Mouse (Mus musculus): ENCODE data around the gene Nrap. TPM values are rescaled to one million over a fixed set of nuclear protein-coding genes. Genes with fewer than 3 reads are reported as not detected.
"Not testable (repeated sequence)": the region's sequence is repeated elsewhere in the genome, so short reads cannot be mapped to it uniquely, and the experiment has no call there.

Nrap gene
- polyA plus RNA-seq, 1 experiment from 2014 or later = 49.4 TPM

DNA sequence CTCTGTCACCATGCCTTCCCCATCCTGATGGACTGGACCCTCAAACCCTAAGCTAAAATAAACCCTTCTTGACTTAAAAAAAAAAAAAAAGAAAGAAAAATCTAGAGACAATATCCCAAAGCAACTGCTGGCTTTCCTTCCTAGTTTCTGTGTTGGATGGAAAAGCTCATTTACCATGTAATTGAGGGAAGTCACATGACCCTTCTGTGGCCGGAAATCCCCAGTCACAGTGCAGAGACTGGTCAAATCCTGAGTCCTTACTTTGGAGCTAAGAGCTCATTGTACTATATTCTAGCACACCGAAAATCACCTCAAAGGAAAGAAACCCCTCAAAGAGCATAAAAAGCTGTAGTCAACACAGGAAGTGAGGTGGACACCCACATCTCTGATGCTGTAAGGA lies 30.9 kb downstream of the Nrap start:
- Histone ChIP-seq H3K4me1 (ENCODE audit: control insufficient read depth, insufficient read depth, low read length) (peaks cover 20% of the 10 kb centered on the region), H3K27ac (ENCODE audit: low read length) (no peak overlapping the region), H3K27me3 (ENCODE audit: control insufficient read depth, insufficient read depth, low read length) (no peaks in the 10 kb centered on the region), H3K9ac (ENCODE audit: low read length) (no peak overlapping the region), H3K9me3 (replicated peaks; ENCODE audit: control insufficient read depth, low read length) (no peaks in the 10 kb centered on the region), H3K4me3 (ENCODE audit: low read length) (no peak overlapping the region), H3K4me2 (ENCODE audit: low read depth, low read length) (no peak overlapping the region), H3K36me3 (ENCODE audit: control insufficient read depth, insufficient read depth) (peaks cover 27% of the 10 kb centered on the region)
- no peak for ATAC-seq (replicated peaks; ENCODE audit: extremely low read depth, insufficient read depth, low FRiP score)
- WGBS = 76% methylated on average over 2 of the region's 2 CpGs

DNA sequence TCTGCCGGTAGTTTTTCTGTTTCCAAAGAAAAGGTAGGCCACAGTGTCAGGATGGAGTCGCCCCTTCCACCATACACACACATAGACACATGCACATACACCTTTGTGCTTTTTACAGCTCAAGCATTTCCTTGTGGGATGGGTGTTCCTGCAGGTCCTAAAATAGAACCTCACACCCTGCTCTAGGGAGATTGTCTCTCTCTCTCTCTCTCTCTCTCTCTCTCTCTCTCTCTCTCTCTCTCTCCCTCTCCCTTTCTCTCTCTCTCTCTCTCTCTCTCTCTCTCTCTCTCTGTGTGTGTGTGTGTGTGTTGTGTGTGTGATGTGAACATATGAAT lies 32.5 kb downstream of the Nrap start:
- peak overlapping the region; percentile 72 for H3K27ac ChIP-seq (ENCODE audit: low read length)
- WGBS = 37% methylated on average over 2 of the region's 2 CpGs
- peaks cover 20% of the 10 kb centered on the region for H3K4me1 ChIP-seq (ENCODE audit: control insufficient read depth, insufficient read depth, low read length)
- not testable (repeated sequence) for H3K9ac ChIP-seq (ENCODE audit: low read length); H3K27me3 ChIP-seq (ENCODE audit: control insufficient read depth, insufficient read depth, low read length); H3K9me3 ChIP-seq (replicated peaks; ENCODE audit: control insufficient read depth, low read length); H3K4me3 ChIP-seq (ENCODE audit: low read length)
- H3K4me2 ChIP-seq (ENCODE audit: low read depth, low read length) = 0 out of 2 replicates have a peak overlapping the region, but pooled peaks have one; percentile 8
- peaks cover 37% of the 10 kb centered on the region for H3K36me3 ChIP-seq (ENCODE audit: control insufficient read depth, insufficient read depth)
- ATAC-seq (replicated peaks; ENCODE audit: extremely low read depth, insufficient read depth, low FRiP score) = 0 out of 2 replicates have a peak, but pooled peaks have one; percentile 54

DNA sequence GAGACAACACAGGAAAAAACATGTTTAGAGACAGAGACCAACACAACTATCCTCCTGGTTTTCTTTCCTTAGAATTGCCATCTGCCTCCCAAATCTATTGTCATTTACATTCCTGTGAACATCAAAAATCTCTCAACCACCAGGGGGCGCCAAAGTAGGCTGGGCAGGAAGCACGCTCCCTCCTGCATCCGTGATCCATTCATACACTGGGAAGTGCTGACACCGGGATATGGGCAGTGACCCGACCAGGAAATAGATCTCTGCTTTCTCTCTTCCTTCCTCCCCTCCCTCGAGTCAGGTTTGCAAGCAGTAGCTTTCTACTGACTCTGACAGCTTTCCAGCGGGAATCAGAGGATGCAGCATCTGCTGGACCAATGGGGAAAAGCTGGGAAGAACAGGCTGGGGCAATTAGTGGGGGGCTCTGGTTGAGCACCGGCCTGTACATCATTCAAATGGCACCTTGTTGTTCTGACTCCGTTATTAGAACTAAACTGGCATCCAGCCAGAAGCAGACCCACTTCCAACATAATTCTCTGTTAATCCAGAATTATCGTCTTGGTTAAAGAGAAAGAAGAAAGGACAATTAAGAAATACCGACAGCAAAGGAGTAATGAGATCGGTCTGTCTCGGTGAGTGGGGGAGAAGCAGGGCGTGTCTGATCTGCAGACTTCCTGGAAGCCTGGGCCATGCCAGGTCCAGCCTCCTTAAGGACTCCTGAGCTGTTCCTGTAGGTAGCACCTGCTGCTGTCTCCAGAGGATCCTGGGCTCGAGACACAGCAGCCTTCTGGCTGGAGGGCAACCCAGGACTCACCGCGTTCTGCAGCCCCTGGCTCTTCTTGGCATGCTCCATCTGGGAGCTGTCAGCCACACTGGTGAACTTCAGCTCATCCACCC lies 33.1 kb downstream of the Nrap start:
- Histone ChIP-seq H3K4me2 (ENCODE audit: low read depth, low read length) (peak overlapping the region; percentile 8), H3K9ac (ENCODE audit: low read length) (no peak overlapping the region), H3K4me1 (ENCODE audit: control insufficient read depth, insufficient read depth, low read length) (peaks cover 20% of the 10 kb centered on the region), H3K36me3 (ENCODE audit: control insufficient read depth, insufficient read depth) (peaks cover 36% of the 10 kb centered on the region), H3K27me3 (ENCODE audit: control insufficient read depth, insufficient read depth, low read length) (no peaks in the 10 kb centered on the region), H3K4me3 (ENCODE audit: low read length) (no peak overlapping the region), H3K27ac (ENCODE audit: low read length) (peak overlapping the region; percentile 28), H3K9me3 (replicated peaks; ENCODE audit: control insufficient read depth, low read length) (peaks cover 6% of the 10 kb centered on the region; the same call in 1 of the 2 replicates)
- WGBS = 30% methylated on average over 17 of the region's 17 CpGs
- 0 out of 2 replicates have a peak, but pooled peaks have one; percentile 10 for ATAC-seq (replicated peaks; ENCODE audit: extremely low read depth, insufficient read depth, low FRiP score)

DNA sequence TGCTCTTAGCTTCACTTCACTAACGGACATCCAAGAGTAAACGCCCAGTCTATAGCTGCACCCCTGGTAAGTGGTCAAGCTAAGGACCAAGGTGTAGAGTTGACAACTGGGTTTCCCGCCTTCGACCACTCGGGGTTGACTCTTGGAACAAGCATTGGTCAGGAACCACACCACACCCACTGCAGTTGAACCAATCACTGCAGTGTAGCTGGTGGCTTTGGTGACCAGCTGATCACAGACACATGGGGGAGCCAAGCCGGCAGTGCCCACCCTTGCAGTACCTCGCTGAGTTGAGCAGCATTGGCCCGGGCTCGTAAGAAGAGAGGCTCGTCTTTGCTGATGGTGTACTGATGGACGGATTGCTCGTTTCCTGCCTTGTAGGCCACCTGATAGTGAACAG lies 34.6 kb downstream of the Nrap start:
- Histone ChIP-seq H3K4me2 (ENCODE audit: low read depth, low read length) (no peak overlapping the region), H3K9me3 (replicated peaks; ENCODE audit: control insufficient read depth, low read length) (peaks cover 6% of the 10 kb centered on the region; the same call in 1 of the 2 replicates), H3K27me3 (ENCODE audit: control insufficient read depth, insufficient read depth, low read length) (no peaks in the 10 kb centered on the region), H3K4me1 (ENCODE audit: control insufficient read depth, insufficient read depth, low read length) (peaks cover 20% of the 10 kb centered on the region), H3K27ac (ENCODE audit: low read length) (no peak overlapping the region), H3K36me3 (ENCODE audit: control insufficient read depth, insufficient read depth) (peaks cover 34% of the 10 kb centered on the region), H3K4me3 (ENCODE audit: low read length) (no peak overlapping the region), H3K9ac (ENCODE audit: low read length) (no peak overlapping the region)
- ATAC-seq (replicated peaks; ENCODE audit: extremely low read depth, insufficient read depth, low FRiP score) = no peak
- WGBS = 79% methylated on average over 12 of the region's 12 CpGs

DNA sequence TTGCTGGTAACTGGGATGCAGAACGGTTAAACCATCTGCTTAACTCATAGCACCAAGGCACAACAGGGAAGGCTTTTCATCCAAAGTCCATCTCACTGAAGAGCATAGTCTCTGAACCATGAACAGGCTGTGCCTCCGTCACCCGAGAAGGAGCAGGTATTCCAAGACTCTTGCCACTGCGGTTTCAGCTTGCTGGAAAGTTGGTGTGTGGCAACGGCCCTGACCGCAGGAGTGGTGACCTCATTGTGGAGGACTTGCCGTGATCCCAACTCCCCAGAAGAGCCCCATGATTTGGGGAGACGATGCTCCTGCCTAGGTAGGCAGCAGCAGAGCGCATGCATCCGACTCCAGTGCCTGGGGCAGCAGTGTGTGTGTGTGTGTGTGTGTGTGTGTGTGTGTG lies 36.1 kb downstream of the Nrap start:
- Histone ChIP-seq H3K9ac (ENCODE audit: low read length) (no peak overlapping the region), H3K9me3 (replicated peaks; ENCODE audit: control insufficient read depth, low read length) (peaks cover 6% of the 10 kb centered on the region; the same call in 1 of the 2 replicates), H3K4me2 (ENCODE audit: low read depth, low read length) (no peak overlapping the region), H3K27ac (ENCODE audit: low read length) (no peak overlapping the region), H3K4me3 (ENCODE audit: low read length) (no peak overlapping the region), H3K36me3 (ENCODE audit: control insufficient read depth, insufficient read depth) (peaks cover 36% of the 10 kb centered on the region), H3K27me3 (ENCODE audit: control insufficient read depth, insufficient read depth, low read length) (no peaks in the 10 kb centered on the region), H3K4me1 (ENCODE audit: control insufficient read depth, insufficient read depth, low read length) (peaks cover 20% of the 10 kb centered on the region)
- WGBS = 82% methylated on average over 10 of the region's 10 CpGs
- ATAC-seq (replicated peaks; ENCODE audit: extremely low read depth, insufficient read depth, low FRiP score) = no peak

DNA sequence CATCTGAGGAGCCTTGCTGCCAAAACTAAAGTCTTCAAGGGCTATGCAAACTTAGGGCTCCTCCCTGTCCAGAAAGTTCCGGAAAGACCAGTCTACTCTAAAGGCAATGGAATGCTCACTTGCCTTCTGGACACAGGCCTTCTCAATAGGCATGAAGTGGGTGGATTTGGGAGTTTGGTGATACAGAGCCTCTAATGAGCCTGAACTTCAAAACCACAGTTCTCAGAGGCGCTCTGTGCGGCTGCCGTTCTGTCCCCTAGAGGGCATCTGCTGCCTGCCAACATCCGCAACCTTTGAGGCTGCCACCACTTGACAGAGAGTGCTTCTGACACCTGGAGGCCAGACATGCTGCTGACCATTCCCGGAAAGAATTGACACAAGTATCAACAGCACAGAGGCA lies 40.5 kb downstream of the Nrap start:
- H3K27me3 ChIP-seq (ENCODE audit: control insufficient read depth, insufficient read depth, low read length) = no peaks in the 10 kb centered on the region
- no peak for ATAC-seq (replicated peaks; ENCODE audit: extremely low read depth, insufficient read depth, low FRiP score)
- WGBS = 28% methylated on average over 6 of the region's 6 CpGs
- peaks cover 25% of the 10 kb centered on the region for H3K36me3 ChIP-seq (ENCODE audit: control insufficient read depth, insufficient read depth)
- H3K4me2 ChIP-seq (ENCODE audit: low read depth, low read length) = no peak overlapping the region
- no peak overlapping the region for H3K4me3 ChIP-seq (ENCODE audit: low read length)
- H3K9me3 ChIP-seq (replicated peaks; ENCODE audit: control insufficient read depth, low read length) = peaks cover 6% of the 10 kb centered on the region; the same call in 1 of the 2 replicates
- H3K27ac ChIP-seq (ENCODE audit: low read length) = no peak overlapping the region
- H3K4me1 ChIP-seq (ENCODE audit: control insufficient read depth, insufficient read depth, low read length) = no peaks in the 10 kb centered on the region
- H3K9ac ChIP-seq (ENCODE audit: low read length) = no peak overlapping the region

DNA sequence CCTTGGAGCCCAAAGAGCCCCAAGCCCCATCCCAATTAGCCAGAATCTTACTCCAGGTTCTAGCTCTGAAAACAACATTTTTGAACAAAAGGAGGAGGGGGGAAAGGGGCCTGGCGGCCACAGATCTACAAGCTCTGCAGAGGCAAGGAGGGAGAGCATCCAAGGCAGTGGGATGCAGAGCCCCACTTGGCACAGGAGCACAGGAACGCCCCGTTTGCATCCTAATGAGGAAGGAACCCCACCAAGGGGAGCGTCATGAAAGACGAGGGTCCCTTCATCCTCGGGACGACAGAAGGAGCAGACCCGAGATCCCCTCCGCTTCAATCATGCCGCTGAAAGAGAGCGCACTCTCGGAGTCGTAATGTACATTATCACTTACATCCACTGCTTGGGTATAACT lies 43.1 kb downstream of the Nrap start:
- 56% methylated on average over 13 of the region's 13 CpGs for WGBS
- no peak for ATAC-seq (replicated peaks; ENCODE audit: extremely low read depth, insufficient read depth, low FRiP score)
- Histone ChIP-seq H3K4me2 (ENCODE audit: low read depth, low read length) (no peak overlapping the region), H3K27ac (ENCODE audit: low read length) (no peak overlapping the region), H3K4me3 (ENCODE audit: low read length) (no peak overlapping the region), H3K27me3 (ENCODE audit: control insufficient read depth, insufficient read depth, low read length) (no peaks in the 10 kb centered on the region), H3K36me3 (ENCODE audit: control insufficient read depth, insufficient read depth) (peaks cover 14% of the 10 kb centered on the region), H3K4me1 (ENCODE audit: control insufficient read depth, insufficient read depth, low read length) (no peaks in the 10 kb centered on the region), H3K9me3 (replicated peaks; ENCODE audit: control insufficient read depth, low read length) (no peaks in the 10 kb centered on the region), H3K9ac (ENCODE audit: low read length) (no peak overlapping the region)

DNA sequence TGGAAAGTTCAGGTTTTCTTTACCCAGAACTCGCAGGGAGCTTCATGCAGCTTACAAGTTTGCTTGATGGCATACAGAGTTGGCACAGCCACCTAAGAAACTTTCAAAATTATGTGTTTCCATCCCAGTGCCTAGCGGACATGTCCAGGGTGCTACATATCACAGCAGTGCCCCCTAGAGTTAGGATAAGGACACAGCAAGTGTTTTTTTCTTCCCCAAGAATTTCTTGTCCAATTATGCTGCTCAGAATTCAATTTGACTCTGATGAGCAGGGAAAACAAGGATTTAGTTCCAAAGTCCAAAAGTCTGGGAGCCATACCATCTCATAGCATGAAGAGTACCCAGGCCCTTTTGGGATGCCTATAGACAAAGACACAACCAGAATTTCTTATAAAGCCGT lies 43.8 kb downstream of the Nrap start:
- Histone ChIP-seq H3K27ac (ENCODE audit: low read length) (no peak overlapping the region), H3K9me3 (replicated peaks; ENCODE audit: control insufficient read depth, low read length) (no peaks in the 10 kb centered on the region), H3K4me2 (ENCODE audit: low read depth, low read length) (no peak overlapping the region), H3K9ac (ENCODE audit: low read length) (no peak overlapping the region), H3K36me3 (ENCODE audit: control insufficient read depth, insufficient read depth) (peaks cover 12% of the 10 kb centered on the region), H3K27me3 (ENCODE audit: control insufficient read depth, insufficient read depth, low read length) (no peaks in the 10 kb centered on the region), H3K4me1 (ENCODE audit: control insufficient read depth, insufficient read depth, low read length) (no peaks in the 10 kb centered on the region), H3K4me3 (ENCODE audit: low read length) (no peak overlapping the region)
- no peak for ATAC-seq (replicated peaks; ENCODE audit: extremely low read depth, insufficient read depth, low FRiP score)
- WGBS = 75% methylated on average over 3 of the region's 3 CpGs

DNA sequence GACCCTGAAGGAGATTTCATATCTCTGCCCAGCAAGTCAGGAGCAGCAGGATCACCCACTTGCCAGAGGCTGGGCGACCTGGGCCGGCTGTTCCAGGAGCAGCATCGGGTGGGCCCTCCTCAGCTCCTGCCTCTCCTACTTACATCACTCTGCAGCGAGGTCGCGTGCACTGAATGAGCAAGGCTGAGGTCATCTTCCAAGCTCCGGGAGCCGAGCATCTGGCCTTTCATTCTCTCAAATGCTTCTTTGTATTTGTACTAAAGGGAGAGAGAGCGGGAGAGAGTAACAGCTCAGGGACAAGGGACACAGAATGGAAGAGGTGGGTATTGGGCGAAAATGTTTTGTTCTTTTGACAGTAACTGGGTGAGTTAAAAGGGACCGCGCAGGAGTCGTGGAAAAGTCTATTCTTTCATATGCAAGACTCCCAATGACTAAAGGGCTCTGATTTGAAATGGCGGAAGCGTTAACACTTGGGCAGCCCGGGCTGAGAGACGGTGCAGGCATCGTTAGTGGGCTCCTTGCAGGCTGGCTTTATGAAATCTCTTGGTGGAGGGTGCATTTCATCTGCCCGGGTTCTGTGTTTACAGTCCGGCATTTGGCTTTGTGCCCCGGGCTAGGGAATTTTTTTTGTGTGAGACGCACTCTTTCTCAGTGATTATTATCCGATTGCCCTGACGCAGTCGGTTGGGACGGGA lies 45.8 kb downstream of the Nrap start:
- Histone ChIP-seq H3K9ac (ENCODE audit: low read length) (no peak overlapping the region), H3K4me3 (ENCODE audit: low read length) (no peak overlapping the region), H3K4me1 (ENCODE audit: control insufficient read depth, insufficient read depth, low read length) (no peaks in the 10 kb centered on the region), H3K27ac (ENCODE audit: low read length) (no peak overlapping the region), H3K27me3 (ENCODE audit: control insufficient read depth, insufficient read depth, low read length) (no peaks in the 10 kb centered on the region), H3K36me3 (ENCODE audit: control insufficient read depth, insufficient read depth) (peaks cover 28% of the 10 kb centered on the region), H3K4me2 (ENCODE audit: low read depth, low read length) (no peak overlapping the region), H3K9me3 (replicated peaks; ENCODE audit: control insufficient read depth, low read length) (no peaks in the 10 kb centered on the region)
- no peak for ATAC-seq (replicated peaks; ENCODE audit: extremely low read depth, insufficient read depth, low FRiP score)
- 67% methylated on average over 26 of the region's 26 CpGs for WGBS
